Mouse (Mus musculus): ENCODE measurements at regions not wholly inside any gene's neighbourhood (a gene's known extent, or its start where the extent isn't known, plus 50 kb on each side); places are given as distances from the start of the nearest gene placed in this dataset.

DNA sequence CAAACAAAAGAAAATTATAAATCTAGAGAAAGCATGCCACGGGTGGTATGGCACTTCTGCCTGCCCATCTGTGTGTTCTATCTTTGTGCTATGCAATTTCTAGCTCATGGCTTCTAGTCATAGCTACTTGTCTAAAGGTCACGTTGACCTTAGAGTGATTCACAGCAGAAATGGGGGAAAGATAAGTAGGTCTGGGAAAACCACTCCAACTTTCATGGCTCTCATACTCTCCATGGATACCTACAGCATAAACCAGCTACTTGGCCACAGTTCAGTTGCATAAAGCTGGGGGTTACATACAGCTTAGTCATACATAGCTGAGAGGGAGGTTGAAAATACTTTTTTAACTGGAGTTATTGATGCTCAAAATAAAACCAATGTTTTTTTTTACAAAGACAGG is 100.6 kb upstream of the Trpc6 start:
- TF ChIP-seq CTCF (IDR thresholded peaks at IDR 0.05; ENCODE audit: borderline replicate concordance, insufficient read depth, low read length), result no peak
- TF ChIP-seq POLR2A (IDR thresholded peaks at IDR 0.05; ENCODE audit: low read depth, low read length), result no peak
- Histone ChIP-seq H3K4me3 (ENCODE audit: insufficient read depth, low read length) (no peak overlapping the region), H3K27ac (ENCODE audit: insufficient read depth, low read length) (peak overlapping the region; percentile 58), H3K4me1 (ENCODE audit: control insufficient read depth, insufficient read depth, low read length) (no peaks in the 10 kb centered on the region)

- H3K4me1 ChIP-seq (ENCODE audit: control insufficient read depth, insufficient read depth, low read length), result no peaks in the 10 kb centered on the region
Measured at GRCm38 (mm10) chr9:8451471-8451870, 92.5 kb upstream of the Trpc6 start.

DNA sequence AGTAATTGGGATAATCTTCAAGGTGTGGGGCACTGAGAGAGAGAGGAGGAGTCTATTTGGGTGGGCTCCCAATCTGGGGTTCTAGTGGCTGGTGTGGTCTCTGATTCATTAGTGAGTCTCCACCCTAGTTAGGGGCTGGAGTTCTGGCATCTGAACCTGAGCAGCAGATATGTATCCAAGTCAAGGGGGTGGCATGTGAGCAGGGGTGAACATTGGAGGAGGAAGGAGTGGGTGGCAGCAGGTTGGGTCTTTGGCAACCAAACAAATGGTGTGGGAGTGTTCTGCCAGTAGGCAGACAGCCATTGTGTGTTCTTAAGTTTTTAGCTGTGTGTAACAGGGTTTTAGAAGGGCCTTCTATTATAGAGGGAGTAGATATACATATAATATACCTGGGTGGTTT is 90.4 kb upstream of the Trpc6 start:
- TF ChIP-seq CTCF (IDR thresholded peaks at IDR 0.05; ENCODE audit: borderline replicate concordance, insufficient read depth, low read length) (no peak), POLR2A (IDR thresholded peaks at IDR 0.05; ENCODE audit: low read depth, low read length) (no peak)
- H3K4me1 ChIP-seq (ENCODE audit: control insufficient read depth, insufficient read depth, low read length), result no peaks in the 10 kb centered on the region
- H3K27ac ChIP-seq (ENCODE audit: insufficient read depth, low read length), result no peak overlapping the region
- no peak overlapping the region for H3K4me3 ChIP-seq (ENCODE audit: insufficient read depth, low read length)

More at GRCm38 (mm10) chr9:8451471-8451870, 92.5 kb upstream of the Trpc6 start:
- Histone ChIP-seq H3K4me3 (ENCODE audit: insufficient read depth, low read length) (no peak overlapping the region), H3K27ac (ENCODE audit: insufficient read depth, low read length) (no peak overlapping the region)
- TF ChIP-seq CTCF (IDR thresholded peaks at IDR 0.05; ENCODE audit: borderline replicate concordance, insufficient read depth, low read length) (no peak), POLR2A (IDR thresholded peaks at IDR 0.05; ENCODE audit: low read depth, low read length) (no peak)

DNA sequence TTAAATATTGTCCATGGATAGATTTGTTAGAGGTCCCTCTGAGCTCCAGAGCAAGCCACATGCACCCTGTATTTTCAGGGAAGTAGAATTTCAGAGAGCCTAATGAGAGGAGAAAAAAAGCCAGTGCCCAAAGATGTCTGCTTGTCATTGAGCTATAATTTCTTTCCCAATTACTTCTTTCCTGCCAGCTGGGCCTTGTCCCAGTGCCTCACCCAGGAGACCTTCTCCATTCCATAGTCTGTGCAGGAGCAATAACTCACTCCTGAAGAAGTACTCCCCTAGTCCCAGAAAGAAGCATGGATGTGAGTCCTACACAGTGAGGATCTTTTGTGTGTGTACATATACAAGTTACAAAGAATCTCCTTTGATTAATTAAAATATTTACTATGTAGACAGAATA is 89.4 kb upstream of the Trpc6 start:
- no peak for TF ChIP-seq CTCF (IDR thresholded peaks at IDR 0.05; ENCODE audit: borderline replicate concordance, insufficient read depth, low read length)
- TF ChIP-seq POLR2A (IDR thresholded peaks at IDR 0.05; ENCODE audit: low read depth, low read length), result no peak
- Histone ChIP-seq H3K4me3 (ENCODE audit: insufficient read depth, low read length) (no peak overlapping the region), H3K27ac (ENCODE audit: insufficient read depth, low read length) (no peak overlapping the region), H3K4me1 (ENCODE audit: control insufficient read depth, insufficient read depth, low read length) (no peaks in the 10 kb centered on the region)

DNA sequence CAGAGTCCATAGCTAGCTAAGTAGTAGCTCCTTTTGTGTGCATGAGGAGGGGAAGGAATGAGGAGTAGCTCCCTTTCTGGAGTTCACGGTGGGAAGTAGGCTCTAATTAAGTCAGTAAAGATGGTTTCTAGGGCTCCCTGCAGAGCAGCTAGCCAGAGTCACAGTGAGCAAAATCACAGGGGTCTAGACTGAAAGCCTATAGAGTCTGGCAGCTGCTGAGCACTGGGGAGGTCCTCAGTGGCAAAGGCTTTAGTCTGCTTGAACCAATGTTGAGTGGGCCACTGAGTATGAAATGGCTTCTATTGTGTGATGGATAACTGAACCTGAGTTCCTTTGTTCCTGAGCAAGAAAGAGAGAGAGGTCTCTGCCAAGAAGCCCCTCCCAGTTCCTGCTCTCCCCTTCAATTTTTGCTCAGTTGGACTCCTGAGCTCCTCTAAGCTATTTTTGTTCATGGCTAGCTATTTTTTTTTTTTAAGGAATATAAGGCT is 84.8 kb upstream of the Trpc6 start:
- H3K27ac ChIP-seq (ENCODE audit: insufficient read depth, low read length), result no peak overlapping the region
- TF ChIP-seq POLR2A (IDR thresholded peaks at IDR 0.05; ENCODE audit: low read depth, low read length) (no peak), CTCF (IDR thresholded peaks at IDR 0.05; ENCODE audit: borderline replicate concordance, insufficient read depth, low read length) (no peak)
- H3K4me1 ChIP-seq (ENCODE audit: control insufficient read depth, insufficient read depth, low read length), result no peaks in the 10 kb centered on the region
- H3K4me3 ChIP-seq (ENCODE audit: insufficient read depth, low read length), result no peak overlapping the region

GRCm38 (mm10) chr9:8461737-8462136 is 82.2 kb upstream of the Trpc6 start:
- Histone ChIP-seq H3K4me3 (ENCODE audit: insufficient read depth, low read length) (no peak overlapping the region), H3K4me1 (ENCODE audit: control insufficient read depth, insufficient read depth, low read length) (no peaks in the 10 kb centered on the region)
- TF ChIP-seq POLR2A (IDR thresholded peaks at IDR 0.05; ENCODE audit: low read depth, low read length), result no peak
- TF ChIP-seq CTCF (IDR thresholded peaks at IDR 0.05; ENCODE audit: borderline replicate concordance, insufficient read depth, low read length), result no peak

GRCm38 (mm10) chr9:8462881-8463280 is 81.1 kb upstream of the Trpc6 start:
- H3K4me3 ChIP-seq (ENCODE audit: insufficient read depth, low read length), result no peak overlapping the region
- TF ChIP-seq CTCF (IDR thresholded peaks at IDR 0.05; ENCODE audit: borderline replicate concordance, insufficient read depth, low read length) (no peak), POLR2A (IDR thresholded peaks at IDR 0.05; ENCODE audit: low read depth, low read length) (no peak)
- no peak overlapping the region for H3K27ac ChIP-seq (ENCODE audit: insufficient read depth, low read length)
- H3K4me1 ChIP-seq (ENCODE audit: control insufficient read depth, insufficient read depth, low read length), result no peaks in the 10 kb centered on the region

More at GRCm38 (mm10) chr9:8461737-8462136, 82.2 kb upstream of the Trpc6 start:
- H3K27ac ChIP-seq (ENCODE audit: insufficient read depth, low read length), result no peak overlapping the region

DNA sequence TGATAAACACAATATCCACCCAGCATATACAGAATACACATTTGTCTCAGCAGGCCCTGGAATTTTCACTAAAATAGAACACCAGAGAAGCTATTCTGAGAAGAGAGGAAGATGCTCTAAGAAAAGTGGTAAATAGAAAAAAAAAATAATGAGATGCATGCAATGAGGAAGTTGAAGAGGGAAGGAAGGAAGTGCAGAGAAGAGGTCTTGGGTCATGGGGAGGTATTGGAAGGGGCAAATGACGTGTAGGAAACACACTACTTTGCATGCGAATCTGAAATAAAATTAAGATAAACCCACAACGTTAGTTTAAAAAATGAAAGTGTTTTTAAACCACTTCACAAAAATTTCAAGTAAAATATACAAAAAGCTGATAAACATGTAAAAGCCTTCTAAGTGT is 57.4 kb upstream of the Trpc6 start:
- no peak for TF ChIP-seq POLR2A (IDR thresholded peaks at IDR 0.05; ENCODE audit: low read depth, low read length)
- no peak for TF ChIP-seq CTCF (IDR thresholded peaks at IDR 0.05; ENCODE audit: borderline replicate concordance, insufficient read depth, low read length)

GRCm38 (mm10) chr9:8487821-8488220 is 56.1 kb upstream of the Trpc6 start:
- H3K27ac ChIP-seq (ENCODE audit: insufficient read depth, low read length), result no peak overlapping the region
- H3K4me3 ChIP-seq (ENCODE audit: insufficient read depth, low read length), result no peak overlapping the region
- TF ChIP-seq CTCF (IDR thresholded peaks at IDR 0.05; ENCODE audit: borderline replicate concordance, insufficient read depth, low read length), result no peak
- TF ChIP-seq POLR2A (IDR thresholded peaks at IDR 0.05; ENCODE audit: low read depth, low read length), result no peak
- H3K4me1 ChIP-seq (ENCODE audit: control insufficient read depth, insufficient read depth, low read length), result no peaks in the 10 kb centered on the region

More for the DNA sequence above, 57.4 kb upstream of the Trpc6 start:
- Histone ChIP-seq H3K4me1 (ENCODE audit: control insufficient read depth, insufficient read depth, low read length) (no peaks in the 10 kb centered on the region), H3K27ac (ENCODE audit: insufficient read depth, low read length) (no peak overlapping the region), H3K4me3 (ENCODE audit: insufficient read depth, low read length) (no peak overlapping the region)

Measured in embryonic fibroblast, embryonic 13.5 days (primary cell).